Mouse (Mus musculus): ENCODE data around the gene Engase. TPM values are rescaled to one million over a fixed set of nuclear protein-coding genes. Genes with fewer than 3 reads are reported as not detected.

The Engase gene
- polyA plus RNA-seq, 1 experiment from 2014 or later: 5.4 TPM

Other genes starting within 250 kb of the Engase start
- 16.4 and 16.5 TPM in 2 replicates for gene Cyth1, start 228.2 kb upstream of the Engase start, polyA plus RNA-seq (2015; fragmentation: Nextera tagmentation; extraction: Ambion mirVana)
- 21.8 and 24.2 TPM in 2 replicates for gene Usp36, start 186.6 kb upstream of the Engase start, polyA plus RNA-seq (2015; fragmentation: Nextera tagmentation; extraction: Ambion mirVana)
- gene Cep295nl, start 134.3 kb upstream of the Engase start, polyA plus RNA-seq (2015; fragmentation: Nextera tagmentation; extraction: Ambion mirVana): 0.44 and 0.80 TPM in 2 replicates
- gene Timp2, start 121.1 kb upstream of the Engase start, polyA plus RNA-seq (2015; fragmentation: Nextera tagmentation; extraction: Ambion mirVana): 84.4 and 87.7 TPM in 2 replicates
- 13.6 and 18.2 TPM in 2 replicates for gene Lgals3bp, start 74.7 kb upstream of the Engase start, polyA plus RNA-seq (2015; fragmentation: Nextera tagmentation; extraction: Ambion mirVana)
- 26.7 and 32.9 TPM in 2 replicates for gene Cant1, start 57.7 kb upstream of the Engase start, polyA plus RNA-seq (2015; fragmentation: Nextera tagmentation; extraction: Ambion mirVana)
- gene C1qtnf1, start 48.6 kb upstream of the Engase start, polyA plus RNA-seq (2015; fragmentation: Nextera tagmentation; extraction: Ambion mirVana): 5.9 and 7.2 TPM in 2 replicates